Mouse (Mus musculus) midbrain, embryonic 11.5 days (tissue): Measurements from ENCODE around the gene Pbx4. TPM values are rescaled to one million over a fixed set of nuclear protein-coding genes. Genes with fewer than 3 reads are reported as not detected.

ENCODE experiments used
- ATAC-seq: fragments of 200-750 bp; cut with Nextera tagmentation; 2 replicates; pipeline ENCODE4 v1.8.0; 2017; ENCODE audit warnings: moderate TSS enrichment, moderate library complexity; ENCODE audit not compliant: low FRiP score
- DNase-seq: peaks from one replicate; pipeline ENCODE4 v3.0.0; 2015; ENCODE audit warnings: low spot score; ENCODE audit errors: missing footprints
- H3K27ac ChIP-seq: fragments of 300-500 bp; sonication (generic); 2 replicates; pipeline ENCODE4 v1.5.1; 2014; ENCODE audit warnings: low read depth, low read length
- H3K27me3 ChIP-seq: fragments of 300-500 bp; sonication (generic); 2 replicates; pipeline ENCODE4 v1.6.1; 2014; ENCODE audit warnings: mild to moderate bottlenecking, low read length, moderate library complexity, mixed read lengths; ENCODE audit not compliant: control insufficient read depth, insufficient read depth
- H3K36me3 ChIP-seq: fragments of 300-500 bp; sonication (generic); 2 replicates; pipeline ENCODE4 v1.6.1; 2014; ENCODE audit warnings: mild to moderate bottlenecking, low read length, moderate library complexity, mixed read lengths; ENCODE audit not compliant: control insufficient read depth, insufficient read depth
- H3K4me1 ChIP-seq: fragments of 300-500 bp; sonication (generic); 2 replicates; pipeline ENCODE4 v1.6.1; 2014; ENCODE audit warnings: low read length; ENCODE audit not compliant: control insufficient read depth, insufficient read depth
- H3K4me2 ChIP-seq: fragments of 300-500 bp; sonication (generic); 2 replicates; pipeline ENCODE4 v1.6.1; 2014; ENCODE audit warnings: mild to moderate bottlenecking, moderate library complexity
- H3K4me3 ChIP-seq: fragments of 300-500 bp; sonication (generic); 2 replicates; pipeline ENCODE4 v1.5.1; 2014; ENCODE audit warnings: low read depth, low read length
- H3K9ac ChIP-seq: fragments of 300-500 bp; sonication (generic); 2 replicates; pipeline ENCODE4 v1.6.1; 2014; ENCODE audit warnings: low read length
- H3K9me3 ChIP-seq: fragments of 300-500 bp; sonication (generic); 2 replicates; pipeline ENCODE4 v1.6.1; 2016; ENCODE audit warnings: low read length; ENCODE audit not compliant: control insufficient read depth
- WGBS: fragments of 180-500 bp; shearing (Covaris S2); extraction: QIAGEN DNeasy Blood & Tissue Kit; methylation state at CpG from one replicate; pipeline ENCODE4 v1.1.7; 2014; 5-methylcytosine and 5-hydroxymethylcytosine counted together
- polyA plus RNA-seq: library from polyadenylated mRNA; unstranded; fragments of >200 nt; fragmentation: Nextera tagmentation; extraction: Ambion mirVana; gene quantifications from 2 replicates; pipeline ENCODE4 v1.2.1, GENCODE M21; 2014

The Pbx4 gene
- polyA plus RNA-seq, 1 experiment from 2014 or later: 39.1 TPM

DNA sequence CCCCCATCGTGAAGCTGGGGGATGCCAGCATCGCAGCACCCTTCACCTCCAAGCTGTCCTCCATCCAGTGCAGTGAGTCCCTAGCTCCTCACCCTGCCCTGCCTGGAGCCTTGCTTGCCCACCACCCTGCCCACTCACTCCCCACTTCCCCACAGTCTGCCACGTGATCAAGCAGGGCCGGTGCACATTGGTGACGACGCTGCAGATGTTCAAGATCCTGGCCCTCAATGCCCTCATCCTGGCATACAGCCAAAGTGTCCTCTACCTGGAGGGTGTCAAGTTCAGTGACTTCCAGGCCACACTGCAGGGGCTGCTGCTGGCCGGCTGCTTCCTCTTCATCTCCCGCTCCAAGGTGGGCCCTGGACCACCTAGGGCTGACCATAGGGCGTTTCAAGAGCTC lies 26.8 kb upstream of the Pbx4 start:
- Histone ChIP-seq H3K27ac (no peak overlapping the region), H3K9me3 (no peaks in the 10 kb centered on the region), H3K4me3 (no peak overlapping the region), H3K27me3 (no peaks in the 10 kb centered on the region), H3K4me2 (no peak overlapping the region), H3K4me1 (peaks cover 6% of the 10 kb centered on the region; the same call in 1 of the 2 replicates), H3K36me3 (peaks cover 58% of the 10 kb centered on the region), H3K9ac (no peak overlapping the region)
- ATAC-seq (no peak), DNase-seq (peak; percentile 56)
- 95% methylated on average over 9 of the region's 9 CpGs for WGBS

DNA sequence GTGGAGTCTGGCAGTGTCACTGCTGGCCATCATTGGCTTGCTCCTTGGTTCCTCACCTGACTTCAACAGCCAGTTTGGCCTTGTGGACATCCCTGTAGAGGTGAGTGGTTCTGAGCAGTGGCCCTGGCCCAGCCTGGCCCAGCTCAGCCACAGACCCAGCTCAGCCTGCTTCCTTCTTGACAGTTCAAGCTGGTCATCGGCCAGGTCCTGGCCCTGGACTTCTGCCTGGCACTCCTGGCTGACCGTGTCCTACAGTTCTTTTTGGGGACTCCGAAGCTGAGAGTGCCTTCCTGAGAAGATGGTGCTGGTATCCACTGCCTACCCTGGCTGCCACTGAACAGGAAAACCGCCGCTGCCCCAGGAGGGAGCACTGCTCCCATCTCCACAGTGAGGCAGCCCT lies 25.1 kb upstream of the Pbx4 start:
- no peak for ATAC-seq
- no peak overlapping the region for H3K27ac ChIP-seq
- 85% methylated on average over 5 of the region's 5 CpGs for WGBS
- no peaks in the 10 kb centered on the region for H3K27me3 ChIP-seq
- H3K4me2 ChIP-seq: no peak overlapping the region
- peak; percentile 51 for DNase-seq
- no peak overlapping the region for H3K9ac ChIP-seq
- peaks cover 6% of the 10 kb centered on the region; the same call in 1 of the 2 replicates for H3K4me1 ChIP-seq
- H3K9me3 ChIP-seq: no peaks in the 10 kb centered on the region
- H3K36me3 ChIP-seq: peaks cover 46% of the 10 kb centered on the region
- H3K4me3 ChIP-seq: no peak overlapping the region

DNA sequence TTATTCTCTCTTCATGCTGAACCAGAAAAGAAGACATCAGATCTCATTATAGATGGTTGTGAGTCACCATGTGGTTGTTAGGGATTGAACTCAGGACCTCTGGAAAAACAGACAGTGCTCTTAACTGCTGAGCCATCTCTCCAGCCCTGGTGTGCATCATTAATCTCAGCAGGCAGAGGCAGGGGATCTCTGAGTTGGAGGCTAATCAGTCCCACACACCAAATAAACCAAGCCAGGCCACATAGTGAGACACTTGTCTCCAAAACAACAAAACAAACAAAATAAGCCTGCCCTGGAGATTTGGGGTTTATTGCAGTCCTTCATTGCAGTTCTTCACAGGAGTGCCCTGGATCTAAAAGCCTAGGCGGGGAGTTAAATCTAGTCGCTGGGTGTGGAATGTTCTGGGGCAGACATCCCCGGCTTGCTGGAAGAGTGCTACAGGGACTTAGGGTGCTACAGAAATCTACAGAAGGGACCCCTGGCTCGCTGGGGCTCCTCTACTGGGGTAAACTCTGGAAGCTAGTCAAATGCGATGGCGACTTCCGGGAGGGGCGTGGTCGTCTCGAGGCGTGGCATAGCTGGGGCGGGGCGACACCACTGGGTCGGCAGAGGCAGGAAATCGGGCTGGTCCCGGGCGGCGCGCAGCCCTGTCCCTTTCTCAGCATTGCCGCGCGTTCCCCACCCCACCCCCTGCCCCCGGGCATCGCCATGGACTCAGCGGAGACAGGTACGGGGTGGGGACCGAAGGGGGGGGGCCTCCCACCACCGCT lies 24.0 kb upstream of the Pbx4 start, which contains the start of gene Gmip:
Gmip (plus strand) TSS at position 586 of the 770 bp plus-strand sequence.
- Histone ChIP-seq H3K4me3 (peak within 1 kb of the TSS; percentile 48), H3K27me3 (no peaks in the 10 kb centered on the region), H3K9ac (peak within 1 kb of the TSS; percentile 65), H3K9me3 (no peaks in the 10 kb centered on the region), H3K4me2 (peak within 1 kb of the TSS; percentile 61), H3K4me1 (peaks cover 6% of the 10 kb centered on the region; the same call in 1 of the 2 replicates), H3K36me3 (peaks cover 36% of the 10 kb centered on the region), H3K27ac (no peak within 1 kb of the TSS; the same call in 1 of the 2 replicates)
- ATAC-seq: peak; percentile 82
- 11% methylated on average over 17 of the region's 28 CpGs for WGBS
- peak; percentile 94 for DNase-seq

DNA sequence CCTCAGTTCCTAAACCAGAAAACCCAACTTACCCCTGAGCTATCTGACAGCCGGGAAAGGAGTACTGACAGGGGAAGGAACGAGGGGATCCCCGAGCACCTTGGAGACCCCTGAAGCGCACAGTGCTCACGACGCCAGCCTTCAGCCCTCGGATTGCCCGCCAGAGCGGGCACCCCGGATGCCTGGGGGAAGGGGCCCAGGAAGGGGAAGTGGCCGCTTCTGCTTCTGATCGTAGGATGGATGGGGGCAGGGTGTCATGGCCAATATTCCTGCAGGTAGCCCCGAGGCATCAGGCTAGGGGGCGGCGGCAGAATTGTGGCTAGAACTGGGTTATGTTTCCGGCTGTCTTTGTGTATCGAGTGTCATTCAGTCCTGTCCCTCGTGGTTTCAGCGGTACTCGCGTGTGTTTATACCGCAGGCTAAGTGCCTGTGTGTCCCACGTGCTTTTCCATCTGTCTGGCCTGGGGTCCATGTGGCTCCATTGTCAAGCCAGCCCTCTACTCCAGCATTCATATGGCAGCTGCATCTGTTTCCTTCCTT lies 23.4 kb upstream of the Pbx4 start:
- Histone ChIP-seq H3K27ac (no peak overlapping the region; the same call in 1 of the 2 replicates), H3K9ac (peak overlapping the region; percentile 65), H3K36me3 (peaks cover 31% of the 10 kb centered on the region), H3K4me2 (peak overlapping the region; percentile 61), H3K27me3 (no peaks in the 10 kb centered on the region), H3K4me1 (peaks cover 6% of the 10 kb centered on the region; the same call in 1 of the 2 replicates), H3K4me3 (peak overlapping the region; percentile 48), H3K9me3 (no peaks in the 10 kb centered on the region)
- WGBS: 6% methylated on average over 23 of the region's 23 CpGs
- peak; percentile 85 for DNase-seq
- ATAC-seq: peak; percentile 62

DNA sequence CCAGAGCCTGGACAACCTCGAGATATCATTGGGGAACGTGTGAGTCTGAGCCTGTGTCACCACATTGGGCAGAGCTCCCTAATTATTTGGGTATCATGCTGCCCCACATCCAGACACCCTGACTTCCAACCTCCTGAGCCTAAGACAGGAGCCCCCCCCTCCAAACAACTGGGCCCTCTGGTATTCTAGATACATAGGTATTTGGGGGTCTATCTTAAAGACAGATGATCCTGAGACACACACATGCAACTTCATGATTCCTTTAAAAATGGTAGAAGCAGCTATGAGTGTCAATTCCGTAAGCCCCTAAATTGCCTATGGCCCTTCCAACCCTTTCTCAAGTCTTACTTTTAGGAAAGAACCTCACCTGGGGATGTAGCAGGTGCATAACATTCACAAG lies 22.5 kb upstream of the Pbx4 start:
- Histone ChIP-seq H3K4me3 (no peak overlapping the region), H3K4me2 (no peak overlapping the region), H3K9me3 (no peaks in the 10 kb centered on the region), H3K9ac (no peak overlapping the region), H3K36me3 (peaks cover 33% of the 10 kb centered on the region), H3K4me1 (peaks cover 6% of the 10 kb centered on the region; the same call in 1 of the 2 replicates), H3K27me3 (no peaks in the 10 kb centered on the region), H3K27ac (no peak overlapping the region)
- DNase-seq: peak; percentile 67
- 73% methylated on average over 3 of the region's 3 CpGs for WGBS
- no peak for ATAC-seq

DNA sequence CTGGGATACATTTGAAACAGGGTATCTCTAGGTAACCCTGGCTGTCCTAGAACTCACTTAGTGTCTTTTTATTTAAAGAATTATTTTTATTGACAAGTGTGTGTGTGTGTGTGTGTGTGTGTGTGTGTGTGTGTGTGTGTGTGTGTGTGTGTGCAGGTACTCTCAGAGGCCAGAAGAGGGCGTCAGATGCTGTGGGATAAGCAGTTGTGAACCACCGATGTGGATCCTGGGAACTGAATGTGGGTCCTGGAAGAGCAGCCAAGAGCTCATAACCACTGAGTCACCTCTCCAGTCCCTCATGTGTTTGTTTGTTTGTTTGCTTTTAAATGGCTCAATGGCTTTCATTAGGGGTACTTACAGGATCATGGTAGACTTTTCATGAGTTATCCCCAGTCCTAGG lies 17.4 kb upstream of the Pbx4 start:
- WGBS: 82% methylated on average over 2 of the region's 2 CpGs
- peaks cover 2% of the 10 kb centered on the region; the same call in 1 of the 2 replicates for H3K36me3 ChIP-seq

DNA sequence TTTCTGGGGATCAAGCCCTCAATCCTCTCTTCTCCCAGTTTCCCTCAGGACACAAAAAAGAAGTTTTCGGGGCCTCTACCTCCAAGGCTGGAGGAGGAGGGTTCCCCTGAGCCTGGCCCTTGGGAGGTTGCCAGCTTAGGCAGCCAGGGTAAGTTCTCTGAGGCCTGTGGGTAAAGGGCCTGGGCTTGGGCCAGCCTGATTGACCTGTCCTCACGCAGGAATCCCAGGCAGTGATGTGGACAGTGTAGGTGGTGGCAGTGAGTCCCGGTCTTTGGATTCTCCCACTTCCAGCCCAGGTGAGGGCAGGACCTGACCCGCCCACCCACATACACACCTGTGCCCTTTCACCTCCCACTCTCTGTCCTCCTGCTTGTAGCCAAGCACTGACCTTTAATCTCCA lies 16.9 kb upstream of the Pbx4 start:
- WGBS: 98% methylated on average over 4 of the region's 4 CpGs
- H3K9me3 ChIP-seq: no peaks in the 10 kb centered on the region
- peaks cover 2% of the 10 kb centered on the region; the same call in 1 of the 2 replicates for H3K36me3 ChIP-seq
- no peak for ATAC-seq
- DNase-seq: no peak
- no peak overlapping the region for H3K4me2 ChIP-seq
- no peak overlapping the region for H3K27ac ChIP-seq
- no peaks in the 10 kb centered on the region; the same call in 1 of the 2 replicates for H3K27me3 ChIP-seq
- H3K4me1 ChIP-seq: no peaks in the 10 kb centered on the region
- H3K9ac ChIP-seq: no peak overlapping the region
- no peak overlapping the region for H3K4me3 ChIP-seq

More for the DNA sequence above, 17.4 kb upstream of the Pbx4 start:
- Histone ChIP-seq H3K4me2 (no peak overlapping the region), H3K9me3 (no peaks in the 10 kb centered on the region), H3K4me1 (no peaks in the 10 kb centered on the region), H3K27me3 (no peaks in the 10 kb centered on the region), H3K4me3 (no peak overlapping the region), H3K27ac (no peak overlapping the region), H3K9ac (no peak overlapping the region)
- DNase-seq (no peak), ATAC-seq (no peak)

DNA sequence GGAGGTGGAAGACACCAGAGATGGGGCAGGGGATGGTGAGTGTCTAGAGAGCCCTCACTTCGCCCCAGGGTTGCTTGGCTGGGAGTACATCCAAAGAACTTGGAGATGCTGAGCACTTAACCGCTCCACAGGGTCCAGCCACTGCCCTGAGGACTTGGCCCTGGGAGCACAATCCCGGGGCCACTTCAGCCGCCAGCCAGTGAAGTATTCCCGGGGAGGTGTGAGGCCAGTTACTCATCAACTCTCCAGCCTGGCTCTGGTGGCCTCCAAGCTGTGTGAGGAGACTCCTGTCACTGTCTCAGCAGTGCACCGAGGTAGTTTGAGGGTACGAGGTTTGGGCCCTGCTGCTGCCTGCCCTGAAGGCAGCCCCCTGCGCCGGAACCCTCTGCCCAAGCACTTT lies 11.8 kb upstream of the Pbx4 start:
- no peaks in the 10 kb centered on the region for H3K36me3 ChIP-seq
- H3K4me1 ChIP-seq: peaks cover 11% of the 10 kb centered on the region
- no peaks in the 10 kb centered on the region for H3K9me3 ChIP-seq

DNA sequence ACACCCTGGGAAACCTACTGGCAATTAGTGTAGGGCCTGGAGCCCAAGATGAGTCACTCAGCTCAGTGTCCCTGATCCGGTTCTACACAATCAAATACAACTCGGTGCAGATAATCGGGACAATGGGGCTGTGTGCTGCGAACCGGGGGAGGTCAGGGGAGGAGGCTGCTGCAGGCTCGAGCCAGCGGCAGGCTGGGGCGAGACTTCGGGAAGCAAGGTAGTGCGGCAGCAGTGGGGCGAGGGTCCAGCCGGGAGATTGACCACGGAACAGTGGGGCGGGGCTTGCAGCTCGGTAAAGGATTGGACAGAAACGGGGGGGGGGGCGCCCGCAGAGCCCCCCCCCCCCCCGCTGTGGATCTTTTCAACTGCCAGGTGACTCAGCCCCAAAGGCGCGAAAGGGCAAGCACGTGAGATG lies 10.3 kb upstream of the Pbx4 start:
- Histone ChIP-seq H3K27me3 (no peaks in the 10 kb centered on the region; the same call in 1 of the 2 replicates), H3K4me1 (peaks cover 11% of the 10 kb centered on the region), H3K4me3 (peak overlapping the region; percentile 45), H3K27ac (no peak overlapping the region), H3K36me3 (no peaks in the 10 kb centered on the region; the same call in 1 of the 2 replicates), H3K9ac (peak overlapping the region; percentile 63), H3K9me3 (no peaks in the 10 kb centered on the region), H3K4me2 (peak overlapping the region; percentile 79)
- ATAC-seq (peak; percentile 65), DNase-seq (peak; percentile 91)
- 2% methylated on average over 11 of the region's 22 CpGs for WGBS

More for the DNA sequence above, 11.8 kb upstream of the Pbx4 start:
- H3K4me3 ChIP-seq: no peak overlapping the region
- H3K4me2 ChIP-seq: no peak overlapping the region
- H3K27me3 ChIP-seq: no peaks in the 10 kb centered on the region; the same call in 1 of the 2 replicates
- ATAC-seq (no peak), DNase-seq (no peak)
- H3K9ac ChIP-seq: no peak overlapping the region
- 89% methylated on average over 9 of the region's 9 CpGs for WGBS
- H3K27ac ChIP-seq: no peak overlapping the region
